Mouse (Mus musculus) neural tube, embryonic 11.5 days (tissue): ENCODE measurements around the gene Ell. TPM values are rescaled to one million over a fixed set of nuclear protein-coding genes. Genes with fewer than 3 reads are reported as not detected.

ENCODE experiments used
- ATAC-seq: fragments of 200-750 bp; cut with Nextera tagmentation; 2 replicates; pipeline ENCODE4 v1.8.0; 2017; ENCODE audit warnings: moderate number of reproducible peaks, mild to moderate bottlenecking, moderate TSS enrichment, moderate library complexity; ENCODE audit not compliant: insufficient read depth, low FRiP score, low TSS enrichment
- DNase-seq: peaks from one replicate; pipeline ENCODE4 v3.0.0-alpha.2; 2015; ENCODE audit warnings: low spot score
- H3K27ac ChIP-seq: fragments of 300-500 bp; sonication (generic); 2 replicates; pipeline ENCODE4 v1.5.1; 2014; ENCODE audit warnings: low read depth, mild to moderate bottlenecking, low read length
- H3K27me3 ChIP-seq: fragments of 300-500 bp; sonication (generic); 2 replicates; pipeline ENCODE4 v1.6.1; 2014; ENCODE audit warnings: mild to moderate bottlenecking, low read length, mixed read lengths; ENCODE audit not compliant: control insufficient read depth, insufficient read depth
- H3K36me3 ChIP-seq: fragments of 300-500 bp; sonication (generic); 2 replicates; pipeline ENCODE4 v1.6.1; 2014; ENCODE audit warnings: mild to moderate bottlenecking, low read length, moderate library complexity, mixed read lengths; ENCODE audit not compliant: control insufficient read depth, insufficient read depth
- H3K4me1 ChIP-seq: fragments of 300-500 bp; sonication (generic); 2 replicates; pipeline ENCODE4 v1.6.1; 2014; ENCODE audit warnings: low read length, mixed read lengths; ENCODE audit not compliant: control insufficient read depth, insufficient read depth
- H3K4me2 ChIP-seq: fragments of 300-500 bp; sonication (generic); 2 replicates; pipeline ENCODE4 v1.6.1; 2014; ENCODE audit warnings: low read depth, mild to moderate bottlenecking, moderate library complexity
- H3K4me3 ChIP-seq: fragments of 300-500 bp; sonication (generic); 2 replicates; pipeline ENCODE4 v1.5.1; 2014; ENCODE audit warnings: low read depth, low read length
- H3K9ac ChIP-seq: fragments of 300-500 bp; sonication (generic); 2 replicates; pipeline ENCODE4 v1.6.1; 2014; ENCODE audit warnings: mild to moderate bottlenecking, low read length
- H3K9me3 ChIP-seq: fragments of 300-500 bp; sonication (generic); 2 replicates; pipeline ENCODE4 v1.6.1; 2016; ENCODE audit warnings: low read length; ENCODE audit not compliant: control insufficient read depth
- WGBS: fragments of 180-500 bp; shearing (Covaris S2); extraction: QIAGEN DNeasy Blood & Tissue Kit; methylation state at CpG from one replicate; pipeline ENCODE4 v1.1.7; 2014; 5-methylcytosine and 5-hydroxymethylcytosine counted together
- polyA plus RNA-seq: library from polyadenylated mRNA; unstranded; fragments of >200 nt; fragmentation: Nextera tagmentation; extraction: Ambion mirVana; gene quantifications from 2 replicates; pipeline ENCODE4 v1.2.1, GENCODE M21; 2014

The Ell gene
- polyA plus RNA-seq, 1 experiment from 2014 or later: 18.8 TPM

DNA sequence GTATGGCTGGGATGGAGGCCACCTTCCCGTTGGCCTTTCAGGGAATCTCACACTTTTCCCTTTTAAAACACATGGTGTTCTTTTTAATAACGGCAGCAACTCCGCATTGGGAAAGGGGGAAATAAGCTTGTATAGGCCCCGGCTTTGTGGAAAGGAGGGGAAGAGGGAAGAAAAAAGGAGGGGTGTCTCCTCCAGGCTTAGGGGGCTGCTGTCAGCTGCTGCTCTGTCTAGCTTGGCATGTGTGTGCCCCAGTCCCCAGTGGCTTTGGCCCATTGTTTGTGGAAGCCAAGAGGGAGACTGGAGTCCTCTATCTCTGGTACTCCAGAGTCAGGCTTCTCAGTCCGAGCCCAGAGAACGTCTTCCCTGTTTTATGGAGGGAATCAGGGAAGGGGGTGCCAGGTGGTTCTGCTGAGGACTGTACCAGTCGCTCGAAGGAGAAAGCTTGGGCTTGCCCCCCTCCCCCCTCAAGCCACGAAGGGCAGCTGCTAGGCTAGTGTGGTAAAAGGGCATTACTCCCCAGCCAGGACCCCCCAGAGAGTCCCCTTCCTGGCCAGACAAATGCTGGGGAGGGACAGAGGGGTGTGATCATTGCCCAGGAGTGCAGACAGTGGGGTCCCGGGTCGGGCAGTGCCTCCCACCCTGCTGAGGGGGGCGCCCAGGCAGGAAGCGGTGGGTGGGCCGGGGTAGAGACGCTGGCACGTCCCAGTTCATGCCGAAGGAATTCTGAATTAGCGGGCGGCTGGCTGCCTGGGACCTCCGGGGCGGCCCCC lies 44.1 kb upstream of the Ell start:
- peaks cover 97% of the 10 kb centered on the region for H3K27me3 ChIP-seq
- no peak overlapping the region for H3K27ac ChIP-seq
- H3K4me1 ChIP-seq: peaks cover 16% of the 10 kb centered on the region
- WGBS: 2% methylated on average over 20 of the region's 21 CpGs
- no peak overlapping the region for H3K4me2 ChIP-seq
- H3K4me3 ChIP-seq: peak overlapping the region; percentile 12; the same call in 1 of the 2 replicates
- no peaks in the 10 kb centered on the region for H3K36me3 ChIP-seq
- H3K9ac ChIP-seq: no peak overlapping the region; the same call in 1 of the 2 replicates
- DNase-seq (no peak), ATAC-seq (no peak)
- no peaks in the 10 kb centered on the region for H3K9me3 ChIP-seq

DNA sequence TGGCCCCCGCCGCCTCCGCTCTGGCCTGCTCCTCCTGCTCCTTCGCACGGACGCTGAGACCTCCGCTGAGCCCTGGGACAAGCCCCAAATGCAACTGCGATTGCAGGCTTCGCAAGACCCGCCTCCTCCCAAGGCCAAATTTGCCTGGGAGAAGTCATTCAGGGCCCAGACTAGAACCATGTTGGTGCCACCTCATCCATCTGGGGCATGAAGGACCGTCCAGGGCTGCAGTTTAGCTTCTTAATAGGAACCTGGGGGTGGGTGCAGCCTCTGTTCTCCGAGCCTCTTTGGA lies 43.5 kb upstream of the Ell start:
- H3K4me1 ChIP-seq: peaks cover 16% of the 10 kb centered on the region
- no peak overlapping the region for H3K4me2 ChIP-seq
- no peak overlapping the region; the same call in 1 of the 2 replicates for H3K9ac ChIP-seq
- H3K27ac ChIP-seq: no peak overlapping the region
- no peak for ATAC-seq
- no peak for DNase-seq
- H3K27me3 ChIP-seq: peaks cover 97% of the 10 kb centered on the region
- WGBS: 4% methylated on average over 12 of the region's 12 CpGs
- H3K9me3 ChIP-seq: no peaks in the 10 kb centered on the region
- H3K4me3 ChIP-seq: peak overlapping the region; percentile 12; the same call in 1 of the 2 replicates
- H3K36me3 ChIP-seq: no peaks in the 10 kb centered on the region

DNA sequence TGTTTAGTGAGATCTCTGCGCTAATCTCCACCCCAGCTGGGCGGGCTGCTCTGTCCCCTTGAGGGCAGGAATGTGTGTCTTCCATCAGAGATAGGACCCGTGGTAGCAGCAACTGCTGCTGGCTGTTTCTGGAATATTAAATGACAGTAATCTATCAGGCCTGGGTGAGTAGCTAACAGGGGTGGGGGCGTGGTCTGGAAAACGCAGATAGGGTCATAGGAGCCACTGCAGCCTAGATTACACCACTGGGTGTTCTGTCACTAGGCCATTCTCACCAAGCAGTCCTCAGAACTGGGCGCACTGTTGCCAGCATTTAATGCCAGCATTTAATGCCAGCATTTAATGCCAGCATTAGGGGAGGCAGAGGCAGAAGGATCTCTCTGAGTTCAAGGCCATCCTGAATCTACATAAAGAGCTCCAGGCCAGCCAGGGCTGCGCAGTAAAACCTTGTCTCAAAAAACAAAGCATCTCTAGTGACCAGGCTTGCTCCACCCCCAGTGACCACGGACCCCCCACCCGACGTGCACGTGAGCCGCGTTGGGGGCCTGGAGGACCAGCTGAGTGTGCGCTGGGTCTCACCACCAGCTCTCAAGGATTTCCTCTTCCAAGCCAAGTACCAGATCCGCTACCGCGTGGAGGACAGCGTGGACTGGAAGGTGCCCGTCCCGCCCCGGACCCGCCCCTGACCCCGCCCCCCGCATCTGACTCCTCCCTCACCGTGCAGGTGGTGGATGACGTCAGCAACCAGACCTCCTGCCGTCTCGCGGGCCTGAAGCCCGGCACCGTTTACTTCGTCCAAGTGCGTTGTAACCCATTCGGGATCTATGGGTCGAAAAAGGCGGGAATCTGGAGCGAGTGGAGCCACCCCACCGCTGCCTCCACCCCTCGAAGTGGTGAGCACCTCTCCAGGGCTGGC lies 38.6 kb upstream of the Ell start:
- Histone ChIP-seq H3K9me3 (no peaks in the 10 kb centered on the region), H3K4me1 (peaks cover 9% of the 10 kb centered on the region), H3K4me3 (no peak overlapping the region), H3K4me2 (no peak overlapping the region), H3K27me3 (peaks cover 78% of the 10 kb centered on the region), H3K9ac (no peak overlapping the region), H3K27ac (no peak overlapping the region), H3K36me3 (0 out of 2 replicates have a peak, but pooled peaks cover 2% of the 10 kb centered on the region)
- ATAC-seq: no peak
- 8% methylated on average over 39 of the region's 39 CpGs for WGBS
- DNase-seq: no peak

DNA sequence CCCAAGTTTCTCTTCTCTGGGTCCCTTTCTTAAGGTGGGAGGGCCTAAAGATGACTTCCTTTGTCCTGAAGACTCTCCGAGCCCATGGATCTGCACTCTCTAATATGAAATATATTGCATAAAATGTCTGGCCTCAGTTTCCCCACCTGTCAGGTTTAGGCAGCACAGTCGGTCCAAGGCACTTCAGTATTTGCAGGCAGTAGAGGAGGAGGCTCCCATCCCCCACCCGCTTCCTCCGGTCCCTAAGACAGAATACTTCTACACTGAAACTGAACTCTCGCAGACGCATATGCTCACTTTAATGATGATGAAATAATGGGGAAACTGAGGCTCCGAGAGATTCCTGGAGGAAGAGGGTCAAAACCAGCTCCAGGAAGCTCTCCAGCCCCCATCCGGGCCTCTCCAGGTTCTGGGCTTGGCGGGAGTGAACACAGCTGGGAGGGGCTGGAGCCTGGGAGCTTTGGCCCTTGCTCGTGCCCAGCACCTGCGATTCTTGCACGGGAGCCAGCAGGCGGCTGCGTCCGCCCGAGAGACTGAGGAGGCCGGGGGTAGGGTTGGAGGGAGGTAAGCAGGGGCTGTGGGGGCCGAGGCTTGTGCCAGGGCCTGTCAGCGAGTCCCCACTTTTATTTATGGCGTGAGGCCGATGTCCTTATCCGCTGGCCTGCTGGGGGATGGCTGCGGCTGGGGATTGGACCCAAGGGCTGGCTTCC lies 37.3 kb upstream of the Ell start:
- Histone ChIP-seq H3K4me1 (peaks cover 11% of the 10 kb centered on the region), H3K27me3 (peaks cover 65% of the 10 kb centered on the region), H3K4me3 (no peak overlapping the region), H3K4me2 (no peak overlapping the region), H3K36me3 (0 out of 2 replicates have a peak, but pooled peaks cover 2% of the 10 kb centered on the region), H3K9ac (no peak overlapping the region), H3K9me3 (no peaks in the 10 kb centered on the region), H3K27ac (no peak overlapping the region)
- ATAC-seq (no peak), DNase-seq (no peak)
- 7% methylated on average over 23 of the region's 23 CpGs for WGBS

DNA sequence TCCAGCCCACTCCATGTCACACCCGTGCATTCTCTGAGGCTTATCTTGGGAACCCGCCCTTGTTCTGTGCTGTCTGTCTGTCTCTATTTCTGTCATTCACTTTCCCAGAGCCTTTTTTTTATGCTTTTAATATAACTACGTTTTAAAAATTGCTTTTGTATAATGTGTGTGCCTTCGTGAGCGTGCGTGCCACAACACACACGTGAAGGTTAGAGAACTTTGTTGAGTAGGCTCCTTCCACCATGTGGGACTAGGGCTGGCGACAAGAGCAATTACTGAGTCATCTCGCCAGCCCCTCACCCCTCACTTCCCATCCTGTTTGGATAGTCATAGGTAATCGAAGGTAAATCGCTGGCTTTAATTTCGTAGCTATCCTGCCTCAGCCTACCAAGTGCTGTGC lies 36.7 kb upstream of the Ell start:
- DNase-seq (no peak), ATAC-seq (no peak)
- Histone ChIP-seq H3K4me1 (peaks cover 11% of the 10 kb centered on the region), H3K4me3 (no peak overlapping the region), H3K27ac (no peak overlapping the region), H3K36me3 (peaks cover 5% of the 10 kb centered on the region), H3K27me3 (peaks cover 59% of the 10 kb centered on the region), H3K9ac (no peak overlapping the region), H3K4me2 (no peak overlapping the region), H3K9me3 (no peaks in the 10 kb centered on the region)
- 29% methylated on average over 12 of the region's 12 CpGs for WGBS

DNA sequence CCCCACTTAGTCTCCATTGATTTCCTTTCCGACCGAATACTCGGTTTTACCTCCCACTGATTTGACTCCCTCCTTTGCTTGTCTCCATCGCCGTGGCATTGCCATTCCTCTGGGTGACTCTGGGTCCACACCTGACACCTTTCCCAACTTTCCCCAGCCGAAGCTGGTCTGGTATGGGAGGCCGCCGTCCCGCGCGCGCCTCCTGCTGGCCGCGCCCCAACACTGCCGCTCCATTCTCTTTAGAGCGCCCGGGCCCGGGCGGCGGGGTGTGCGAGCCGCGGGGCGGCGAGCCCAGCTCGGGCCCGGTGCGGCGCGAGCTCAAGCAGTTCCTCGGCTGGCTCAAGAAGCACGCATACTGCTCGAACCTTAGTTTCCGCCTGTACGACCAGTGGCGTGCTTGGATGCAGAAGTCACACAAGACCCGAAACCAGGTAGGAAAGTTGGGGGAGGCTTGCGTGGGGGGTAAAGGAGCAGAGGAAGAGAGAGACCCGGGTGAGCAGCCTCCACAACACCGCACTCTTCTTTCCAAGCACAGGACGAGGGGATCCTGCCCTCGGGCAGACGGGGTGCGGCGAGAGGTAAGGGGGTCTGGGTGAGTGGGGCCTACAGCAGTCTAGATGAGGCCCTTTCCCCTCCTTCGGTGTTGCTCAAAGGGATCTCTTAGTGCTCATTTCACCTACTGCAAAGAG lies 36.1 kb upstream of the Ell start:
- 11% methylated on average over 46 of the region's 46 CpGs for WGBS
- H3K36me3 ChIP-seq: peaks cover 10% of the 10 kb centered on the region
- 0 out of 2 replicates have a peak overlapping the region, but pooled peaks have one; percentile 6 for H3K4me3 ChIP-seq
- H3K9me3 ChIP-seq: no peaks in the 10 kb centered on the region
- no peak for ATAC-seq
- H3K9ac ChIP-seq: no peak overlapping the region
- no peak overlapping the region for H3K4me2 ChIP-seq
- peaks cover 11% of the 10 kb centered on the region for H3K4me1 ChIP-seq
- H3K27me3 ChIP-seq: peaks cover 55% of the 10 kb centered on the region
- no peak overlapping the region for H3K27ac ChIP-seq
- peak; percentile 84 for DNase-seq

DNA sequence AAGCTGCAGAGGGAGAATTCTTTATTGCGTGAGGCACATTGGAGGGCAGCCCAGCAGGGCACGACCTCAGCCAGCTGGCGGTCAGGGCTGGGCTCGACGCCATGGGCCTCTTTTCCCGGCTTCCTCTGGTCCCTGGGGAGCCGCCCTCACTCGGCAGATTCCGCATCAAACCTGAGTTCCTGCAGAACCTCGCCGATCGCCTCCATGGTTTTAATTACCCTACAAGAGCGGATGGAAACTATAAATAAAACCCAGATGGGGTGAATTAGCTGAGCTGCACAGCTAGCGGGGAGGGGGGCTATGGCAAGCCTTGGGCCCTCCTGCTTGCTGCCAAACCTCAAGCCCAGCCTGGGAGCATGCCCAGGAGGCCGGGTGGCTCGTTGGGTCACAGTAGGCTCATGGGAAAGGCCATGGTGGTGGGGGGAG lies 35.0 kb upstream of the Ell start:
- H3K4me3 ChIP-seq: no peak overlapping the region
- no peak overlapping the region for H3K9ac ChIP-seq
- WGBS: 51% methylated on average over 16 of the region's 16 CpGs
- ATAC-seq (no peak), DNase-seq (no peak)
- peaks cover 44% of the 10 kb centered on the region for H3K27me3 ChIP-seq
- no peak overlapping the region for H3K4me2 ChIP-seq
- H3K27ac ChIP-seq: no peak overlapping the region
- H3K36me3 ChIP-seq: peaks cover 10% of the 10 kb centered on the region
- peaks cover 20% of the 10 kb centered on the region for H3K4me1 ChIP-seq
- no peaks in the 10 kb centered on the region for H3K9me3 ChIP-seq

DNA sequence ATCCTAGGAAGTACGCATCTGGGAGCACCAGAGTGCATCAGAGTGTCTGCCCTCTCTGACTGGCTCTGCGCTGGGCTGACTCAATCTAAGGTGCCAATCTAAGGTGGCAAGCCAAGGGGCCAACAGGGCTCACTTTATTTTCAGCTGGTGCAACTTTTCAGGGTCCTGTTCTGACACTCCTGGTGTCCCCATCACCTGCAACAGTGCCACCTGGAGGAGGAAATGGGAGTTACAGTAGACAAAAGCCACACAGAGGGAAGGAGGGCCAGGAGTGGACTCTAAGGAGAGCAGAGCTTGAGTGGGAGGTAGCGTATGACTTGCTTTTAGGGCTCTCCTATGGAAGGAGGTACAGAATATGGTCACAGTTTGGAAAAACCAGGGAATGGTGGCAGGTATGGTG lies 34.4 kb upstream of the Ell start:
- Histone ChIP-seq H3K27ac (no peak overlapping the region), H3K36me3 (peaks cover 10% of the 10 kb centered on the region), H3K27me3 (peaks cover 39% of the 10 kb centered on the region), H3K9me3 (no peaks in the 10 kb centered on the region), H3K4me1 (peaks cover 23% of the 10 kb centered on the region), H3K9ac (no peak overlapping the region), H3K4me3 (no peak overlapping the region), H3K4me2 (no peak overlapping the region; the same call in 1 of the 2 replicates)
- 77% methylated on average over 3 of the region's 3 CpGs for WGBS
- DNase-seq: peak; percentile 71
- ATAC-seq: no peak
